Mouse (Mus musculus) bone marrow, adult 2 months (tissue): ENCODE results near the gene Amigo1. TPM values are rescaled to one million over a fixed set of nuclear protein-coding genes. Genes with fewer than 3 reads are reported as not detected.

ENCODE experiments used
- H3K27ac ChIP-seq: fragments of 200-500 bp; 2 replicates; pipeline ENCODE4 v1.5.1; 2012; ENCODE audit warnings: low read depth, mild to moderate bottlenecking, control low read depth, inconsistent platforms, low read length; ENCODE audit not compliant: control insufficient read depth, poor library complexity, insufficient read depth
- H3K4me1 ChIP-seq: fragments of 200-500 bp; 2 replicates; pipeline ENCODE4 v1.6.1; 2011; ENCODE audit warnings: low read length; ENCODE audit not compliant: control insufficient read depth, insufficient read depth
- H3K4me3 ChIP-seq: fragments of 200-500 bp; replicated peaks from 2 replicates; pipeline ENCODE3; 2011; ENCODE audit warnings: mild to moderate bottlenecking, low read depth, low read length, control low read depth; ENCODE audit not compliant: control insufficient read depth
- CTCF ChIP-seq: fragments of 200-500 bp; IDR thresholded peaks from 2 replicates; pipeline ENCODE4 v1.5.1; 2011; ENCODE audit warnings: low read length, control low read depth; ENCODE audit not compliant: control insufficient read depth, insufficient read depth
- POLR2A ChIP-seq: fragments of 200-500 bp; IDR thresholded peaks from 2 replicates; pipeline ENCODE4 v1.6.1; 2011; ENCODE audit warnings: low read depth, mild to moderate bottlenecking, control low read depth, low read length, borderline replicate concordance; ENCODE audit not compliant: control insufficient read depth
- WGBS: fragments of 180-500 bp; shearing (Covaris S2); methylation state at CpG from one replicate; pipeline ENCODE4 v1.1.7; 2018; 5-methylcytosine and 5-hydroxymethylcytosine counted together
- polyA plus RNA-seq: library from polyadenylated mRNA; stranded (reverse); fragments of >200 nt; gene quantifications from 2 replicates; pipeline ENCODE4 v1.2.4, GENCODE M21; 2011; ENCODE audit warnings: low replicate concordance; ENCODE audit not compliant: missing spikeins, insufficient read depth, insufficient read length

Gene Amigo1
- polyA plus RNA-seq, 1 experiment = 1.9 TPM

GRCm38 (mm10) chr3:108195287-108195686, 9.2 kb downstream of the Amigo1 start:
- Histone ChIP-seq H3K4me1 (peaks cover 3% of the 10 kb centered on the region; the same call in 1 of the 2 replicates), H3K27ac (no peak overlapping the region), H3K4me3 (no peak overlapping the region)
- TF ChIP-seq CTCF = no peak
- TF ChIP-seq POLR2A = no peak
- WGBS = 73% methylated on average over 4 of the region's 4 CpGs

GRCm38 (mm10) chr3:108195941-108196590, 9.9 kb downstream of the Amigo1 start:
- TF ChIP-seq CTCF = no peak
- TF ChIP-seq POLR2A = no peak
- WGBS = 77% methylated on average over 7 of the region's 7 CpGs
- Histone ChIP-seq H3K4me1 (peaks cover 3% of the 10 kb centered on the region; the same call in 1 of the 2 replicates), H3K4me3 (no peak overlapping the region), H3K27ac (no peak overlapping the region)

- WGBS = 69% methylated on average over 14 of the region's 14 CpGs
Measured at GRCm38 (mm10) chr3:108197066-108197497, 10.9 kb downstream of the Amigo1 start.

GRCm38 (mm10) chr3:108199231-108199630, 13.1 kb downstream of the Amigo1 start:
- WGBS = 87% methylated on average over 6 of the region's 6 CpGs
- Histone ChIP-seq H3K27ac (no peak overlapping the region), H3K4me1 (peaks cover 4% of the 10 kb centered on the region; the same call in 1 of the 2 replicates), H3K4me3 (no peak overlapping the region)
- TF ChIP-seq POLR2A = no peak
- no peak for TF ChIP-seq CTCF

More at GRCm38 (mm10) chr3:108197066-108197497, 10.9 kb downstream of the Amigo1 start:
- TF ChIP-seq CTCF (no peak), POLR2A (no peak)
- peaks cover 4% of the 10 kb centered on the region; the same call in 1 of the 2 replicates for H3K4me1 ChIP-seq
- no peak overlapping the region for H3K4me3 ChIP-seq
- H3K27ac ChIP-seq = no peak overlapping the region; the same call in 1 of the 2 replicates

GRCm38 (mm10) chr3:108200329-108201323, 14.5 kb downstream of the Amigo1 start, which contains the start of gene Cyb561d1:
Gene Cyb561d1 (minus strand): TSS chr3:108201212.
- H3K4me3 ChIP-seq = peak within 1 kb of the TSS; percentile 96
- 3% methylated on average over 44 of the region's 44 CpGs for WGBS
- peak; percentile 56; the same call in 1 of the 2 replicates for TF ChIP-seq POLR2A
- peak; percentile 53; the same call in 1 of the 2 replicates for TF ChIP-seq CTCF
- H3K4me1 ChIP-seq = peaks cover 4% of the 10 kb centered on the region; the same call in 1 of the 2 replicates
- H3K27ac ChIP-seq = peak within 1 kb of the TSS; percentile 98

GRCm38 (mm10) chr3:108202506-108202905, 16.4 kb downstream of the Amigo1 start:
- peaks cover 4% of the 10 kb centered on the region; the same call in 1 of the 2 replicates for H3K4me1 ChIP-seq
- TF ChIP-seq CTCF (no peak), POLR2A (no peak)
- no peak overlapping the region for H3K4me3 ChIP-seq
- no peak overlapping the region for H3K27ac ChIP-seq

- TF ChIP-seq CTCF = no peak
- no peak for TF ChIP-seq POLR2A
- Histone ChIP-seq H3K27ac (no peak overlapping the region), H3K4me1 (peaks cover 4% of the 10 kb centered on the region; the same call in 1 of the 2 replicates), H3K4me3 (no peak overlapping the region)
- 85% methylated on average over 13 of the region's 13 CpGs for WGBS
Measured at GRCm38 (mm10) chr3:108203212-108203611, 17.1 kb downstream of the Amigo1 start.

GRCm38 (mm10) chr3:108203621-108204325, 17.6 kb downstream of the Amigo1 start:
- TF ChIP-seq CTCF (peak; percentile 90), POLR2A (no peak)
- WGBS = 83% methylated on average over 11 of the region's 11 CpGs
- H3K4me3 ChIP-seq = no peak overlapping the region
- peaks cover 4% of the 10 kb centered on the region; the same call in 1 of the 2 replicates for H3K4me1 ChIP-seq
- no peak overlapping the region for H3K27ac ChIP-seq
